Mouse (Mus musculus) intestine, postnatal 0 days (tissue): ENCODE measurements around the gene Cd200r3. TPM values are rescaled to one million over a fixed set of nuclear protein-coding genes. Genes with fewer than 3 reads are reported as not detected.

Experiments used
- ATAC-seq: fragments of 200-750 bp; cut with Nextera tagmentation; 2 replicates; pipeline ENCODE4 v1.8.0; 2017; ENCODE audit warnings: mild to moderate bottlenecking, moderate TSS enrichment, moderate library complexity
- H3K27ac ChIP-seq: fragments of 300-500 bp; sonication (generic); 2 replicates; pipeline ENCODE4 v1.5.1; 2014; ENCODE audit warnings: mild to moderate bottlenecking, low read depth, low read length, moderate library complexity
- H3K27me3 ChIP-seq: fragments of 300-500 bp; sonication (generic); replicated peaks from 2 replicates; pipeline ENCODE4 v1.6.1; 2014; ENCODE audit warnings: low read length, mixed read lengths; ENCODE audit not compliant: control insufficient read depth, insufficient read depth
- H3K36me3 ChIP-seq: fragments of 300-500 bp; sonication (generic); 2 replicates; pipeline ENCODE4 v1.6.1; 2014; ENCODE audit warnings: mild to moderate bottlenecking, moderate library complexity; ENCODE audit not compliant: control insufficient read depth, insufficient read depth
- H3K4me1 ChIP-seq: fragments of 300-500 bp; sonication (generic); replicated peaks from 2 replicates; pipeline ENCODE4 v1.6.1; 2014; ENCODE audit warnings: antibody characterized with exemption, low read length, mixed read lengths; ENCODE audit not compliant: control insufficient read depth, insufficient read depth
- H3K4me2 ChIP-seq: fragments of 300-500 bp; sonication (generic); replicated peaks from 2 replicates; pipeline ENCODE4 v1.6.1; 2014; ENCODE audit warnings: low read depth, mild to moderate bottlenecking, moderate library complexity
- H3K4me3 ChIP-seq: fragments of 300-500 bp; sonication (generic); 2 replicates; pipeline ENCODE4 v1.5.1; 2014; ENCODE audit warnings: low read depth, low read length
- H3K9ac ChIP-seq: fragments of 300-500 bp; sonication (generic); 2 replicates; pipeline ENCODE4 v1.6.1; 2014; ENCODE audit warnings: mild to moderate bottlenecking, low read depth, low read length
- H3K9me3 ChIP-seq: fragments of 300-500 bp; sonication (generic); 2 replicates; pipeline ENCODE4 v1.6.1; 2016; ENCODE audit warnings: mixed run types; ENCODE audit not compliant: control insufficient read depth
- CTCF ChIP-seq: sonication (generic); IDR thresholded peaks from 2 replicates; pipeline ENCODE4 v1.5.1; 2016; ENCODE audit warnings: low read depth, mild to moderate bottlenecking, control low read depth, antibody characterized with exemption, moderate library complexity
- WGBS: fragments of 180-500 bp; shearing (Covaris S2); extraction: QIAGEN DNeasy Blood & Tissue Kit; methylation state at CpG from one replicate; pipeline ENCODE4 v1.1.7; 2014; 5-methylcytosine and 5-hydroxymethylcytosine counted together
- polyA plus RNA-seq: library from polyadenylated mRNA; unstranded; fragments of >200 nt; fragmentation: Nextera tagmentation; extraction: Ambion mirVana; gene quantifications from 2 replicates; pipeline ENCODE4 v1.2.1, GENCODE M21; 2015

Cd200r3 gene
- polyA plus RNA-seq, 1 experiment from 2014 or later, result 0.25 TPM

GRCm38 (mm10) chr16:44984925-44985324, 41.4 kb downstream of the Cd200r3 start:
- H3K9ac ChIP-seq, result no peak overlapping the region

DNA sequence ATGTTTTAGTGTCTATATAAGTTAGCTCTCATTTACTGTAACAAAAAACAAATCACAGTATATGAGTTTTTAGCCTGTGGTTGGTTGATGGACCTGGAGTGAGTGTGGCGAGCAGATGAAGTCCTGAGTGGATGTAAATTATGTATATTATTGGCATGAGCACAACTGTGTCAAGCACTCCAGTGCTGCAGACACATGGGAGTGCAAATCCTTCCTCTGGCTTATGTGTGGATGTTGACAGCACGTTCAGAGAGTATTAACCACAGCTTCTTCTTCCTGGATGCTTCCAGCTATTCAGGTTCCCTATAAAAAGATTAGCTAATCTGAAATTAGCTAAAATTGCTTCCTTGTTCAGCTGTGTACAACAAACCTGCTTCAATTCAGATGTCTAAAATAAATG, 42.6 kb downstream of the Cd200r3 start:
- Histone ChIP-seq H3K36me3 (no peaks in the 10 kb centered on the region), H3K27me3 (no peaks in the 10 kb centered on the region), H3K9me3 (no peaks in the 10 kb centered on the region), H3K4me3 (no peak overlapping the region), H3K27ac (no peak overlapping the region), H3K4me2 (no peak overlapping the region), H3K9ac (no peak overlapping the region), H3K4me1 (no peaks in the 10 kb centered on the region)
- ATAC-seq, result no peak
- TF ChIP-seq CTCF, result no peak
- WGBS, result 50% methylated on average over 2 of the region's 2 CpGs

More at GRCm38 (mm10) chr16:44984925-44985324, 41.4 kb downstream of the Cd200r3 start:
- no peaks in the 10 kb centered on the region for H3K36me3 ChIP-seq
- WGBS, result 86% methylated on average over 3 of the region's 3 CpGs
- H3K27ac ChIP-seq, result no peak overlapping the region
- H3K4me3 ChIP-seq, result no peak overlapping the region
- no peak for ATAC-seq
- no peak overlapping the region for H3K4me2 ChIP-seq
- no peaks in the 10 kb centered on the region for H3K9me3 ChIP-seq
- no peaks in the 10 kb centered on the region for H3K27me3 ChIP-seq
- H3K4me1 ChIP-seq, result no peaks in the 10 kb centered on the region
- TF ChIP-seq CTCF, result no peak

GRCm38 (mm10) chr16:44988667-44989357, 45.3 kb downstream of the Cd200r3 start:
- Histone ChIP-seq H3K36me3 (no peaks in the 10 kb centered on the region), H3K27me3 (no peaks in the 10 kb centered on the region), H3K4me2 (no peak overlapping the region), H3K9me3 (no peaks in the 10 kb centered on the region), H3K27ac (no peak overlapping the region), H3K4me3 (no peak overlapping the region), H3K9ac (no peak overlapping the region), H3K4me1 (no peaks in the 10 kb centered on the region)
- TF ChIP-seq CTCF, result no peak
- 84% methylated on average over 4 of the region's 4 CpGs for WGBS
- ATAC-seq, result no peak

- H3K4me3 ChIP-seq, result no peak overlapping the region
- no peak for ATAC-seq
- H3K9me3 ChIP-seq, result no peaks in the 10 kb centered on the region
- WGBS, result 77% methylated on average over 4 of the region's 4 CpGs
- TF ChIP-seq CTCF, result no peak
- H3K4me2 ChIP-seq, result no peak overlapping the region
- no peaks in the 10 kb centered on the region for H3K36me3 ChIP-seq
- H3K4me1 ChIP-seq, result no peaks in the 10 kb centered on the region
- no peak overlapping the region for H3K27ac ChIP-seq
- no peak overlapping the region for H3K9ac ChIP-seq
- no peaks in the 10 kb centered on the region for H3K27me3 ChIP-seq
These were observed 50.0 kb downstream of the Cd200r3 start for GRCm38 (mm10) chr16:44993319-44994019.

DNA sequence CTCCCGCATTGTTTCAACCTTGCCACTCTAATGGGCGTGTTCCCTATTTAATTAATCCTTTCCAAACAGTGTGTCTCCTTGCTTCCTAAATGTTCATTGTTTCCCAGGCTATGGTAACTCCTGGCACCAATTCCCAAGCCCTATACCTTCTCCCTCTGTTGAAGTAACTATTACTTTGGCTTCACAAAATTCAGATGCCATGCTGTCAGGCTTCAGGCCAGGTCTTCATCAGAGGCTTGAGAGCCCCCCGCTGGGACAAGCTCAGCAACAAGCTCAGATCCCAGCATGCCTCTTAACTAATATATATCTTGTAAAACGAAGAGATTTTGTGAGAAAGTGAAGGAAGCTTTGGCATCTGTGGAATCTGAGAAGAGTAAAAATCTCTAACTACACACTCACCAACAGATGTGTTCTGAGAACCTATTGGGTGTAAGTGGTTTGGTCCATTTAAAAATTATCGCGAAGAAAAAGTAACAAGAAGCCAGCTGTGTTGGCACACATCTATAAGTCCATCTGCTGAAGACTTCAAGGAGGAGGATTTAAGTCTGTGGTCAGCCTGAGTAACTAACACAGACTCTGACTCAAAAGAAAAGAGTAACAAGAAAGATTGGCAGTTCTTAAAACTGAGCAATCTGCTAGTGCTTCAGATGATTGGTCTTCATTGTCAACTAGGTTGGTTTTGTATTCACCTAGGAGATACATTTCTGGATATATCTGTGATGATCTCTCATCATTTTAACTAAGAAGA, 50.9 kb downstream of the Cd200r3 start:
- no peak overlapping the region for H3K4me2 ChIP-seq
- no peak overlapping the region for H3K9ac ChIP-seq
- WGBS, result 76% methylated on average over 6 of the region's 6 CpGs
- ATAC-seq, result no peak
- no peaks in the 10 kb centered on the region for H3K36me3 ChIP-seq
- TF ChIP-seq CTCF, result no peak
- no peaks in the 10 kb centered on the region for H3K27me3 ChIP-seq
- H3K9me3 ChIP-seq, result no peaks in the 10 kb centered on the region
- H3K4me3 ChIP-seq, result no peak overlapping the region
- H3K27ac ChIP-seq, result no peak overlapping the region
- no peaks in the 10 kb centered on the region for H3K4me1 ChIP-seq

DNA sequence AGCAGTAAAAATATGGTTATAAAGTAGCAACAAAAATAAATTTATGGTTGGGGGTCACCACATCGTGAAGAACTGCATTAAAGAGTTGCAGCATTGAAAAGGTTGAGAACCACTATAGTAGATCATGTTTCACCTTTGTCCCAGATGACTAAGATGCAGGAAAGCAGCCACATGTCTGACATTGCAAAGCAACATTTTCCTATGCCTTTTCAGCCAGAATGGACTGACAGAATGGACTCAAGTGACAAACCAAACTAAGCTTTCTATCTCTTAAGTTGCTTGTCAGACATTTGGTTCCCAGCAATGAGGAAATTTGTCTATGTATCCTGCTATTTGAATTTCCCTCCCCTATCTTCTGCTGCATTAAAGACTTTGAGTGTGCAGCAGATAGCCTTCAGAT, 51.6 kb downstream of the Cd200r3 start:
- no peak for ATAC-seq
- no peak overlapping the region for H3K4me3 ChIP-seq
- H3K4me2 ChIP-seq, result no peak overlapping the region
- no peak overlapping the region for H3K27ac ChIP-seq
- H3K36me3 ChIP-seq, result no peaks in the 10 kb centered on the region
- no peak for TF ChIP-seq CTCF
- H3K9me3 ChIP-seq, result no peaks in the 10 kb centered on the region
- no peak overlapping the region for H3K9ac ChIP-seq
- H3K4me1 ChIP-seq, result no peaks in the 10 kb centered on the region
- H3K27me3 ChIP-seq, result no peaks in the 10 kb centered on the region
- WGBS, result 56% methylated on average over 1 of the region's 1 CpGs
